Mouse (Mus musculus): Measurements from ENCODE around the gene Ift81. TPM values are rescaled to one million over a fixed set of nuclear protein-coding genes. Genes with fewer than 3 reads are reported as not detected.
"Not testable (repeated sequence)": the region's sequence is repeated elsewhere in the genome, so short reads cannot be mapped to it uniquely, and the experiment has no call there.

The Ift81 gene
- polyA plus RNA-seq (2016; fragmentation: Nextera tagmentation; extraction: Ambion mirVana): 59.8 TPM in 2 replicates

- H3K36me3 ChIP-seq: peaks cover 11% of the 10 kb centered on the region
- H3K4me2 ChIP-seq (replicated peaks): peak within 1 kb of the TSS; percentile 66
- peaks cover 16% of the 10 kb centered on the region; the same call in 1 of the 2 replicates for H3K4me1 ChIP-seq
- peak within 1 kb of the TSS; percentile 89 for H3K9ac ChIP-seq (replicated peaks)
- peak within 1 kb of the TSS; percentile 89 for H3K27ac ChIP-seq (replicated peaks)
- WGBS: 1% methylated on average over 67 of the region's 67 CpGs
- no peaks in the 10 kb centered on the region for H3K27me3 ChIP-seq
- peak; percentile 92 for ATAC-seq (ENCODE audit: low FRiP score, low read depth)
- H3K9me3 ChIP-seq: no peaks in the 10 kb centered on the region
- peak within 1 kb of the TSS; percentile 91 for H3K4me3 ChIP-seq
Observed at GRCm38 (mm10) chr5:122613908-122614732, at the start of gene Ift81. Gene Ift81 (minus strand): TSS chr5:122614518.

- H3K4me1 ChIP-seq: no peaks in the 10 kb centered on the region
- H3K27me3 ChIP-seq: no peaks in the 10 kb centered on the region
- WGBS: 96% methylated on average over 6 of the region's 6 CpGs
- no peak overlapping the region for H3K4me3 ChIP-seq
- no peak overlapping the region for H3K27ac ChIP-seq (replicated peaks)
- no peaks in the 10 kb centered on the region for H3K36me3 ChIP-seq
- H3K4me2 ChIP-seq (replicated peaks): no peak overlapping the region
- no peak overlapping the region for H3K9ac ChIP-seq (replicated peaks)
- no peak for ATAC-seq (ENCODE audit: low FRiP score, low read depth)
- H3K9me3 ChIP-seq: no peaks in the 10 kb centered on the region
Observed at GRCm38 (mm10) chr5:122662501-122662900, 48.2 kb upstream of the Ift81 start.

DNA sequence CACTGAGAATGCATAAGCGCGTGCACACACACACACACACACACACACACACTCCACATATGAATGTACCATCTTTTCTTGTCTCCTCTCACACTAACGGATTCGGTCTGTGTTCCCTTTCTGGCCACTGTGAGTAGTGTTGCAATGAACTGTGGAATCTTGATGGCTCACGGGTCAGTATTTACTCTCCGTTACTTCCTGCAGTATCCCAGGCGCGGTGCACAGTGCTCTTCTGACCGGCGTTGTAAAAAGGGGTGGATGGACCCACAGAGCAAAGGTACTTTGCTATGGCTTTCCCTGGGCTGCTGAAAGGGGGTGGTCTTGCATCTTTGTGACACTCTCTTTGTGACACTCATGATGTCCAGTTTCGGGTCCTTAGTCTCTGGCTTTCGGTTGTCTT lies 42.5 kb upstream of the Ift81 start:
- no peak for ATAC-seq (ENCODE audit: low FRiP score, low read depth)
- Histone ChIP-seq H3K4me3 (no peak overlapping the region), H3K4me1 (peaks cover 30% of the 10 kb centered on the region), H3K4me2 (replicated peaks) (no peak overlapping the region), H3K9ac (replicated peaks) (no peak overlapping the region), H3K9me3 (no peaks in the 10 kb centered on the region), H3K27me3 (peaks cover 3% of the 10 kb centered on the region; the same call in 1 of the 2 replicates), H3K36me3 (no peaks in the 10 kb centered on the region), H3K27ac (replicated peaks) (no peak overlapping the region)
- 92% methylated on average over 12 of the region's 12 CpGs for WGBS

- H3K4me1 ChIP-seq: peaks cover 30% of the 10 kb centered on the region
- ATAC-seq (ENCODE audit: low FRiP score, low read depth): no peak; the same call in 1 of the 2 replicates
- WGBS: 41% methylated on average over 5 of the region's 5 CpGs
- no peaks in the 10 kb centered on the region for H3K9me3 ChIP-seq
- H3K4me3 ChIP-seq: no peak overlapping the region
- peak overlapping the region; percentile 19; the same call in 1 of the 2 replicates for H3K4me2 ChIP-seq (replicated peaks)
- H3K27me3 ChIP-seq: peaks cover 12% of the 10 kb centered on the region; the same call in 1 of the 2 replicates
- no peaks in the 10 kb centered on the region for H3K36me3 ChIP-seq
- peak overlapping the region; percentile 82 for H3K27ac ChIP-seq (replicated peaks)
- H3K9ac ChIP-seq (replicated peaks): no peak overlapping the region
Observed at GRCm38 (mm10) chr5:122654268-122654573, 39.9 kb upstream of the Ift81 start.

DNA sequence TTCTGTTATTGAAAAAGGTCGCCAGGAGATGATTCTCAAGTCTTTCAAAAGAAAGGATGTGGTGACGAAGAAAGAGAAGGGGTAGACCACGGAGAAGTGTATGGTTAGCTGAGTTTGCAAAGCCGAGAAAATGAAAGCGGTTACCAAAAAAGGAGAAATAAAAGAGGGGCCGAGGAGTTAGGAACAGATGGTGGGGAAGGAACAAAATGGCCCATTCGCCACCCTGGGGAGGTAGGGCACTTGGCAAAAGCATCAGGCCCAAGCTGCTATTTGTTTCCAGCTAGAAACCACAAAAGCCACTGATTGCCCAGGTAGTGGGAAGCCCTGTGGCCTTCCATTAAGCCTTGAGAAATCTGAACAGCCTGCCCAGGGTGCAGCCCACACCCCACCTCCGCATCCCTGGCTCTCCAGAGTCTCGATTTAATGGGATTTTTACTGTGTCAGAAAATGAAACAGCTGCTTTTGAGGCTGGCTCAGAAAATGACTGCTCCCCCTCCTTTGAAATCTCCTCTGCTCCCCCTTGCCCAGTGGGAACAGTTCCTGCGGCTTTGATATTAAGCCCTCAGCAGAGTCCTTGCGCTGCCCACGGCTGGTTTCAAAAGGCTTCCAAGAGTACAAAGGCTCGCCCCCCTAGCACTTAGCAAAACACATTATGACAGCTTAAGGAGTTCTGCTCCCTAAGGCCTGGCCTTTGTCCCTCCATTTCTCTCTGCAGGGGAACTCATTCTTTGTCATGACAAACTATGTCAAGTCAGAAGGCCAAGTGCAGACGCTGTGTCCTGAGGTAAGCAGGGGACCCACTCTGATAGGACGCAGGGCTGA lies 39.3 kb upstream of the Ift81 start:
- no peaks in the 10 kb centered on the region for H3K36me3 ChIP-seq
- H3K9ac ChIP-seq (replicated peaks): no peak overlapping the region
- H3K27me3 ChIP-seq: peaks cover 12% of the 10 kb centered on the region; the same call in 1 of the 2 replicates
- H3K4me1 ChIP-seq: peaks cover 30% of the 10 kb centered on the region
- peak overlapping the region; percentile 19 for H3K4me2 ChIP-seq (replicated peaks)
- WGBS: 14% methylated on average over 15 of the region's 15 CpGs
- H3K27ac ChIP-seq (replicated peaks): peak overlapping the region; percentile 82
- H3K4me3 ChIP-seq: no peak overlapping the region
- ATAC-seq (ENCODE audit: low FRiP score, low read depth): peak; percentile 86
- no peaks in the 10 kb centered on the region for H3K9me3 ChIP-seq

GRCm38 (mm10) chr5:122653112-122653445 lies 38.8 kb upstream of the Ift81 start:
- ATAC-seq (ENCODE audit: low FRiP score, low read depth): no peak
- Histone ChIP-seq H3K27me3 (peaks cover 12% of the 10 kb centered on the region; the same call in 1 of the 2 replicates), H3K36me3 (no peaks in the 10 kb centered on the region), H3K4me2 (replicated peaks) (peak overlapping the region; percentile 19), H3K4me3 (no peak overlapping the region), H3K27ac (replicated peaks) (peak overlapping the region; percentile 82), H3K9ac (replicated peaks) (no peak overlapping the region), H3K4me1 (peaks cover 30% of the 10 kb centered on the region), H3K9me3 (no peaks in the 10 kb centered on the region)
- WGBS: 33% methylated on average over 10 of the region's 10 CpGs

- ATAC-seq (ENCODE audit: low FRiP score, low read depth): no peak
- Histone ChIP-seq H3K27ac (replicated peaks) (peak overlapping the region; percentile 82), H3K4me3 (no peak overlapping the region), H3K27me3 (peaks cover 12% of the 10 kb centered on the region; the same call in 1 of the 2 replicates), H3K4me2 (replicated peaks) (no peak overlapping the region), H3K4me1 (peaks cover 30% of the 10 kb centered on the region), H3K9me3 (no peaks in the 10 kb centered on the region), H3K36me3 (no peaks in the 10 kb centered on the region), H3K9ac (replicated peaks) (no peak overlapping the region)
- 65% methylated on average over 7 of the region's 7 CpGs for WGBS
Observed at GRCm38 (mm10) chr5:122652506-122652905, 38.2 kb upstream of the Ift81 start.

DNA sequence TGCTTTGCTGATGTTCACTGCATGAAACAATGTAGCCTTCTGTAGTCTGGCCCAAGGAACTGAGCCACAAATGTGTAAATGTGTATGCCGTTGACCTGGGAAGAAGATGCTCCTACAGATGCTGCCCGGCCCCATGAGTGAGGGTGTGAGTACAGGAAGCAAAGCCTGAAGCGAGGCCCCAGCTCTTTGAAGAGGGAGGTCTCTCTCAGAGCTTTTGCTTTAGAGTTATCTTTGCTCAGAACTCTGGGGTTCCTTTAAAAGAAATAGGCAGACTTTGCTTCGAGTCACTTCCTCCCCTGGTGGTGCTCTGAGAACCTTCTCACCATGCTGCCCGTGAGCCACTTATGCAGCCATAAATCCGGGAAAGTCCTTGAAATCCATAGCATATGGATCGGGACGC lies 35.8 kb upstream of the Ift81 start:
- no peak for ATAC-seq (ENCODE audit: low FRiP score, low read depth)
- no peak overlapping the region for H3K4me2 ChIP-seq (replicated peaks)

GRCm38 (mm10) chr5:122649264-122649663 lies 34.9 kb upstream of the Ift81 start:
- WGBS: 86% methylated on average over 8 of the region's 8 CpGs
- no peak overlapping the region for H3K9ac ChIP-seq (replicated peaks)
- no peak overlapping the region for H3K4me2 ChIP-seq (replicated peaks)
- H3K4me1 ChIP-seq: peaks cover 23% of the 10 kb centered on the region
- H3K27me3 ChIP-seq: peaks cover 12% of the 10 kb centered on the region; the same call in 1 of the 2 replicates
- no peak overlapping the region for H3K4me3 ChIP-seq
- H3K9me3 ChIP-seq: no peaks in the 10 kb centered on the region
- no peak for ATAC-seq (ENCODE audit: low FRiP score, low read depth)
- no peaks in the 10 kb centered on the region for H3K36me3 ChIP-seq
- H3K27ac ChIP-seq (replicated peaks): no peak overlapping the region

More for the DNA sequence above, 35.8 kb upstream of the Ift81 start:
- H3K9ac ChIP-seq (replicated peaks): no peak overlapping the region
- no peak overlapping the region for H3K4me3 ChIP-seq
- no peaks in the 10 kb centered on the region for H3K36me3 ChIP-seq
- H3K4me1 ChIP-seq: peaks cover 30% of the 10 kb centered on the region
- 90% methylated on average over 8 of the region's 8 CpGs for WGBS
- H3K9me3 ChIP-seq: no peaks in the 10 kb centered on the region
- H3K27ac ChIP-seq (replicated peaks): no peak overlapping the region
- peaks cover 12% of the 10 kb centered on the region; the same call in 1 of the 2 replicates for H3K27me3 ChIP-seq

GRCm38 (mm10) chr5:122647952-122648374 lies 33.6 kb upstream of the Ift81 start:
- not testable (repeated sequence) for H3K9me3 ChIP-seq; H3K4me2 ChIP-seq (replicated peaks); ATAC-seq (ENCODE audit: low FRiP score, low read depth); H3K36me3 ChIP-seq; H3K4me3 ChIP-seq; H3K9ac ChIP-seq (replicated peaks); H3K27ac ChIP-seq (replicated peaks)
- H3K4me1 ChIP-seq: peaks cover 13% of the 10 kb centered on the region
- H3K27me3 ChIP-seq: peaks cover 12% of the 10 kb centered on the region; the same call in 1 of the 2 replicates
- WGBS: 94% methylated on average over 14 of the region's 14 CpGs

- peaks cover 12% of the 10 kb centered on the region; the same call in 1 of the 2 replicates for H3K27me3 ChIP-seq
- H3K4me1 ChIP-seq: peaks cover 8% of the 10 kb centered on the region
- WGBS: 68% methylated on average over 9 of the region's 9 CpGs
- H3K9ac ChIP-seq (replicated peaks): no peak overlapping the region
- no peak overlapping the region for H3K4me3 ChIP-seq
- no peak overlapping the region; the same call in 1 of the 2 replicates for H3K27ac ChIP-seq (replicated peaks)
- no peaks in the 10 kb centered on the region for H3K9me3 ChIP-seq
- H3K4me2 ChIP-seq (replicated peaks): no peak overlapping the region
- no peak for ATAC-seq (ENCODE audit: low FRiP score, low read depth)
- no peaks in the 10 kb centered on the region for H3K36me3 ChIP-seq
Observed at GRCm38 (mm10) chr5:122647256-122647924, 33.1 kb upstream of the Ift81 start.
